Mouse (Mus musculus): ENCODE data around the gene Mpig6b. TPM values are rescaled to one million over a fixed set of nuclear protein-coding genes. Genes with fewer than 3 reads are reported as not detected.

Mpig6b gene
- polyA plus RNA-seq, 2 experiments, result 0.45 to 1.3 TPM

GRCm38 (mm10) chr17:35027277-35028068, 38.5 kb downstream of the Mpig6b start, which contains the start of gene Sapcd1:
Gene Sapcd1 (minus strand): TSS chr17:35028016.
- H3K4me3 ChIP-seq (replicated peaks; ENCODE audit: low read length), result peak within 1 kb of the TSS; percentile 7
- H3K4me1 ChIP-seq (ENCODE audit: control insufficient read depth, insufficient read depth, low read length), result peaks cover 13% of the 10 kb centered on the region; the same call in 1 of the 2 replicates
- H3K36me3 ChIP-seq (ENCODE audit: control insufficient read depth, insufficient read depth, low read length), result no peaks in the 10 kb centered on the region
- no peaks in the 10 kb centered on the region for H3K27me3 ChIP-seq (ENCODE audit: control insufficient read depth, insufficient read depth, low read length)
- peak within 1 kb of the TSS; percentile 61 for H3K27ac ChIP-seq (replicated peaks; ENCODE audit: low read depth, low read length)
- DNase-seq (ENCODE audit: low spot score), result peak; percentile 73
- H3K4me2 ChIP-seq (replicated peaks; ENCODE audit: low read depth, low read length, severe bottlenecking), result peak within 1 kb of the TSS; percentile 8; the same call in 1 of the 2 replicates
- H3K9ac ChIP-seq (ENCODE audit: low read depth, low read length, severe bottlenecking), result 0 out of 2 replicates have a peak within 1 kb of the TSS, but pooled peaks have one; percentile 34
- no peaks in the 10 kb centered on the region for H3K9me3 ChIP-seq (ENCODE audit: control insufficient read depth, low read length)
- WGBS, result 34% methylated on average over 13 of the region's 13 CpGs
- no peak for TF ChIP-seq POLR2A (IDR thresholded peaks at IDR 0.05; ENCODE audit: borderline replicate concordance, extremely low read depth, insufficient read depth, insufficient read length)
- peak; percentile 77 for ATAC-seq (ENCODE audit: low FRiP score, low read depth)

- DNase-seq (ENCODE audit: low spot score), result no peak
- 76% methylated on average over 5 of the region's 5 CpGs for WGBS
- Histone ChIP-seq H3K4me1 (ENCODE audit: control insufficient read depth, insufficient read depth, low read length) (peaks cover 18% of the 10 kb centered on the region), H3K27ac (replicated peaks; ENCODE audit: low read depth, low read length) (no peak overlapping the region), H3K27me3 (ENCODE audit: control insufficient read depth, insufficient read depth, low read length) (no peaks in the 10 kb centered on the region), H3K4me3 (replicated peaks; ENCODE audit: low read length) (no peak overlapping the region), H3K4me2 (replicated peaks; ENCODE audit: low read depth, low read length, severe bottlenecking) (0 out of 2 replicates have a peak overlapping the region, but pooled peaks have one; percentile 3), H3K9ac (ENCODE audit: low read depth, low read length, severe bottlenecking) (no peak overlapping the region; the same call in 1 of the 2 replicates), H3K36me3 (ENCODE audit: control insufficient read depth, insufficient read depth, low read length) (no peaks in the 10 kb centered on the region), H3K9me3 (ENCODE audit: control insufficient read depth, low read length) (no peaks in the 10 kb centered on the region)
- ATAC-seq (ENCODE audit: low FRiP score, low read depth), result no peak
- TF ChIP-seq POLR2A (IDR thresholded peaks at IDR 0.05; ENCODE audit: borderline replicate concordance, extremely low read depth, insufficient read depth, insufficient read length), result no peak
Observed at GRCm38 (mm10) chr17:35026206-35026605, 39.8 kb downstream of the Mpig6b start.

- no peak for ATAC-seq (ENCODE audit: low FRiP score, low read depth)
- peaks cover 18% of the 10 kb centered on the region for H3K4me1 ChIP-seq (ENCODE audit: control insufficient read depth, insufficient read depth, low read length)
- H3K4me2 ChIP-seq (replicated peaks; ENCODE audit: low read depth, low read length, severe bottlenecking), result no peak overlapping the region
- H3K4me3 ChIP-seq (replicated peaks; ENCODE audit: low read length), result no peak overlapping the region
- WGBS, result 85% methylated on average over 3 of the region's 10 CpGs
- no peaks in the 10 kb centered on the region for H3K36me3 ChIP-seq (ENCODE audit: control insufficient read depth, insufficient read depth, low read length)
- H3K27ac ChIP-seq (replicated peaks; ENCODE audit: low read depth, low read length), result no peak overlapping the region
- no peaks in the 10 kb centered on the region for H3K9me3 ChIP-seq (ENCODE audit: control insufficient read depth, low read length)
- DNase-seq (ENCODE audit: low spot score), result no peak
- H3K9ac ChIP-seq (ENCODE audit: low read depth, low read length, severe bottlenecking), result no peak overlapping the region
- no peaks in the 10 kb centered on the region for H3K27me3 ChIP-seq (ENCODE audit: control insufficient read depth, insufficient read depth, low read length)
- TF ChIP-seq POLR2A (IDR thresholded peaks at IDR 0.05; ENCODE audit: borderline replicate concordance, extremely low read depth, insufficient read depth, insufficient read length), result no peak
Observed at GRCm38 (mm10) chr17:35024691-35025488, 41.1 kb downstream of the Mpig6b start.

DNA sequence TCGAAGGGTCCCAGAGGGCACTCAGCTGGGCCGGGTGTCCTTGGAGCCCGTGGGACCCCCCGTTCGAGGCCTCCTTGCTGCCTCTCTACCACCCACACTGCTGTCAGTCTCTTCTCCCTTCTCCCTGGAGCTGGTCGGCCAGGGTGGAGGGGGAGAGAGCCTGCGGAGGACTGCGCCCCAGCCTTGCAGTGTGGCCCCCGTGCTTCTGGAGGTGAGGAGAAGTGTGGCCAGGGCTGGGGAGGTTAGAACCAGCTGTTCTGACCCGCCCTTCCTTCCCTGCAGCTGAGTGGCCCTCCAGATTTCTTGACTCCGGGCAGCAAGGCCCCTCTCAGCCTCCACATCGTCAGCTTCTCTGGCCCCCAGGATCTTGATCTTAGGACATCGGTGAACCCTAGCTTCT, 41.7 kb downstream of the Mpig6b start:
- DNase-seq (ENCODE audit: low spot score) (no peak), ATAC-seq (ENCODE audit: low FRiP score, low read depth) (no peak)
- H3K27me3 ChIP-seq (ENCODE audit: control insufficient read depth, insufficient read depth, low read length), result no peaks in the 10 kb centered on the region
- H3K27ac ChIP-seq (replicated peaks; ENCODE audit: low read depth, low read length), result no peak overlapping the region
- H3K9ac ChIP-seq (ENCODE audit: low read depth, low read length, severe bottlenecking), result no peak overlapping the region
- no peak overlapping the region for H3K4me2 ChIP-seq (replicated peaks; ENCODE audit: low read depth, low read length, severe bottlenecking)
- no peak for TF ChIP-seq POLR2A (IDR thresholded peaks at IDR 0.05; ENCODE audit: borderline replicate concordance, extremely low read depth, insufficient read depth, insufficient read length)
- peaks cover 18% of the 10 kb centered on the region for H3K4me1 ChIP-seq (ENCODE audit: control insufficient read depth, insufficient read depth, low read length)
- WGBS, result 66% methylated on average over 13 of the region's 13 CpGs
- H3K4me3 ChIP-seq (replicated peaks; ENCODE audit: low read length), result no peak overlapping the region
- H3K36me3 ChIP-seq (ENCODE audit: control insufficient read depth, insufficient read depth, low read length), result no peaks in the 10 kb centered on the region
- H3K9me3 ChIP-seq (ENCODE audit: control insufficient read depth, low read length), result no peaks in the 10 kb centered on the region

DNA sequence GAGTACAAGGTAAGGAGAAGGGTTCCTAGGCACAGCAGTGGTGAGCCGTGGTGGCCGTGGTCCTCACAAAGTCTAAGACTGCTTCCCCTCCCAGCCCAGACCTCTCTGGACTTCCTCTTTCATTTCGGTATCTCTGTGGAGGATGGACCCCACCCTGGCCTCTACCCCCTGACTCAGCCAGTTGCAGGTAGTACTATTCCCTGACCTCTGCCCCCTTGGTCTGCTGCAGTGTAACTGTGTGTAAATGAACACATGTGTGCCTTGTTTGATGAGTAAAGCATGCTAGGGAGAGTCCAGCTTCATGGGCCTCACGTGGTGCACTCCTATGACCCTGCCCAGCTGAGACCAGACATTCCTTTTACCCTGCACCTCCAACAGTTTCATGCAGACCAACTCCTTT, 42.2 kb downstream of the Mpig6b start:
- H3K9ac ChIP-seq (ENCODE audit: low read depth, low read length, severe bottlenecking), result no peak overlapping the region
- no peak overlapping the region for H3K27ac ChIP-seq (replicated peaks; ENCODE audit: low read depth, low read length)
- H3K4me3 ChIP-seq (replicated peaks; ENCODE audit: low read length), result no peak overlapping the region
- WGBS, result 69% methylated on average over 4 of the region's 4 CpGs
- no peak overlapping the region for H3K4me2 ChIP-seq (replicated peaks; ENCODE audit: low read depth, low read length, severe bottlenecking)
- no peak for TF ChIP-seq POLR2A (IDR thresholded peaks at IDR 0.05; ENCODE audit: borderline replicate concordance, extremely low read depth, insufficient read depth, insufficient read length)
- H3K27me3 ChIP-seq (ENCODE audit: control insufficient read depth, insufficient read depth, low read length), result no peaks in the 10 kb centered on the region
- peaks cover 18% of the 10 kb centered on the region for H3K4me1 ChIP-seq (ENCODE audit: control insufficient read depth, insufficient read depth, low read length)
- no peaks in the 10 kb centered on the region for H3K36me3 ChIP-seq (ENCODE audit: control insufficient read depth, insufficient read depth, low read length)
- ATAC-seq (ENCODE audit: low FRiP score, low read depth) (no peak), DNase-seq (ENCODE audit: low spot score) (no peak)
- H3K9me3 ChIP-seq (ENCODE audit: control insufficient read depth, low read length), result no peaks in the 10 kb centered on the region
